Mouse (Mus musculus): ENCODE measurements at regions not wholly inside any gene's neighbourhood (a gene's known extent, or its start where the extent isn't known, plus 50 kb on each side); places are given as distances from the start of the nearest gene placed in this dataset.

DNA sequence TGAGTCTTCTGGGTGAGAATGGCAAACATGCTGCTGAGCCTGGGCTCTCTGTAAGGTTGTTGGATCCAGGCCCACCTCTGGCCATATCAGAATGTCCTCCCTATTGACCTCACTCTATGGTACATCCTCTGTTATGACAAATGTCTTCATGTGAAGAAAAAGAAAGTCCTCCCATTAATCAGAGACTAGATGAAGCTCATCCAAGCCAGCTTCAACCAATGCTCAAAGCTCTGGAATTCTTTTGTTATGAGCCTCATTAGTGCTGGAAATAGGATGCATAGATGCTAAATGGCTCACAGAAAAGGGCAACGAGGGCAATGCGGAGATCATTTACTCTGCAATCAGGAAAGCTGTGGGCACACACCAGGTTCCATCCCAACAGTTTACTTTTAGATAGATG, 135.8 kb downstream of the Gm12728 start:
- H3K9ac ChIP-seq (ENCODE audit: insufficient read depth, low read depth, low read length, poor library complexity, severe bottlenecking), result no peak overlapping the region
- no peak for DNase-seq (ENCODE audit: low read depth, low spot score)
- H3K36me3 ChIP-seq (ENCODE audit: control insufficient read depth, insufficient read depth, low read length, poor library complexity, severe bottlenecking), result no peaks in the 10 kb centered on the region
- no peak overlapping the region for H3K4me3 ChIP-seq (ENCODE audit: insufficient read depth in 1 of 2, low read depth in 1 of 2, low read length in 2 of 2, poor library complexity in 1 of 2, severe bottlenecking in 1 of 2)
- no peaks in the 10 kb centered on the region for H3K9me3 ChIP-seq (ENCODE audit: control insufficient read depth, insufficient read depth, low read depth, low read length)
- H3K4me1 ChIP-seq (ENCODE audit: control insufficient read depth in 2 of 2, insufficient read depth in 2 of 2, low read length in 2 of 2, poor library complexity in 1 of 2), result no peaks in the 10 kb centered on the region
- H3K27ac ChIP-seq (ENCODE audit: insufficient read depth, low read depth, low read length, poor library complexity, severe bottlenecking), result no peak overlapping the region
- in situ Hi-C loops (cut with MboI; ENCODE audit: low sequenced_read_pairs in 2 of 2, unreplicated experiment in 2 of 2), result no loop called here
- no peak for TF ChIP-seq ZC3H11A (IDR thresholded peaks at IDR 0.05; ENCODE audit: borderline replicate concordance, low read depth, low read length)
- no peak for TF ChIP-seq MAFK (IDR thresholded peaks at IDR 0.05; ENCODE audit: insufficient read depth, low read depth, low read length)
- TF ChIP-seq ZNF384 (IDR thresholded peaks at IDR 0.05; ENCODE audit: low read depth, low read length), result no peak
- TF ChIP-seq CHD2 (IDR thresholded peaks at IDR 0.05; ENCODE audit: low read depth, low read length), result no peak

DNA sequence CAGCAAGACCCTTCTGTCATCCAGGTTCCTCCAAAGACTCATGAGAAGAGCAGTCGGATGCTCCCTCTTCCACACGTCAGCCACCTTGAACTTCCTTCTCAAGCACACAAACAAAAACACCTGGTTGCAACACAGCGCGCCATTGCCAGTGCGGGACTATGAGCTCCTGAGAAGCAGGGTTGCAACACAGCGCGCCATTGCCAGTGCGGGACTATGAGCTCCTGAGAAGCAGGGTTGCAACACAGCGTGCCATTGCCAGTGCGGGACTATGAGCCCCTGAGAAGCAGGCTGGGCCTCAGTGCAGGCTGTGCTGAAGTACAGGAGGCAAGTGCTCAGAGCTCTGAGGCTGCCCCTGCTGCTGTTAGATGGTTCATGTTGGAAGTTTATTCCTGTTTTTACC, 140.0 kb downstream of the Gm12728 start:
- Histone ChIP-seq H3K9me3 (ENCODE audit: control insufficient read depth, insufficient read depth, low read depth, low read length) (no peaks in the 10 kb centered on the region), H3K4me1 (ENCODE audit: control insufficient read depth in 2 of 2, insufficient read depth in 2 of 2, low read length in 2 of 2, poor library complexity in 1 of 2) (no peaks in the 10 kb centered on the region), H3K4me3 (ENCODE audit: insufficient read depth in 1 of 2, low read depth in 1 of 2, low read length in 2 of 2, poor library complexity in 1 of 2, severe bottlenecking in 1 of 2) (no peak overlapping the region), H3K36me3 (ENCODE audit: control insufficient read depth, insufficient read depth, low read length, poor library complexity, severe bottlenecking) (no peaks in the 10 kb centered on the region), H3K9ac (ENCODE audit: insufficient read depth, low read depth, low read length, poor library complexity, severe bottlenecking) (no peak overlapping the region), H3K27ac (ENCODE audit: insufficient read depth, low read depth, low read length, poor library complexity, severe bottlenecking) (no peak overlapping the region)
- DNase-seq (ENCODE audit: low read depth, low spot score), result no peak
- TF ChIP-seq HCFC1 (IDR thresholded peaks at IDR 0.05; ENCODE audit: borderline replicate concordance, insufficient read depth, low read length), result no peak
- TF ChIP-seq ZC3H11A (IDR thresholded peaks at IDR 0.05; ENCODE audit: borderline replicate concordance, low read depth, low read length), result no peak
- TF ChIP-seq CHD2 (IDR thresholded peaks at IDR 0.05; ENCODE audit: low read depth, low read length), result no peak
- no peak for TF ChIP-seq MAFK (IDR thresholded peaks at IDR 0.05; ENCODE audit: insufficient read depth, low read depth, low read length)
- TF ChIP-seq ZNF384 (IDR thresholded peaks at IDR 0.05; ENCODE audit: low read depth, low read length), result no peak
- in situ Hi-C loops (cut with MboI; ENCODE audit: low sequenced_read_pairs in 2 of 2, unreplicated experiment in 2 of 2), result no loop called here

DNA sequence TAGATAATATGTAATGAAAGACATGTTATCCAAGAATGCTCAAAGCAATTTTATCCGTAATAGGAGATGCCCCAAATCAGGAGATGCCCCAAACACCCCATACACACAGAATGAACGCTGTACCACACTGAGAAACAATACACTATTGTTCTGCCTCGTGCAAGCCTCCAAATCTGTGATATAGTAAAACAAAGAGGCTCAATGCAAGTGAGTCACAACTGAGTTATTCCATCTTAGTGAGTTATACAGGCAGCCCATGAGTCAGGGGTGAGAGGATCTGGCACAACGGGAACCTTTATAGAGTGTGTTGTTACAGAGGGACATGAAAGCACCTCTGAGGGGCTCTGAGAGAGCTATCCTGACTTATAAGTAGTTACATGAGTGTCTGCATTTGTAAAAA, 145.3 kb downstream of the Gm12728 start:
- no peaks in the 10 kb centered on the region for H3K4me1 ChIP-seq (ENCODE audit: control insufficient read depth in 2 of 2, insufficient read depth in 2 of 2, low read length in 2 of 2, poor library complexity in 1 of 2)

DNA sequence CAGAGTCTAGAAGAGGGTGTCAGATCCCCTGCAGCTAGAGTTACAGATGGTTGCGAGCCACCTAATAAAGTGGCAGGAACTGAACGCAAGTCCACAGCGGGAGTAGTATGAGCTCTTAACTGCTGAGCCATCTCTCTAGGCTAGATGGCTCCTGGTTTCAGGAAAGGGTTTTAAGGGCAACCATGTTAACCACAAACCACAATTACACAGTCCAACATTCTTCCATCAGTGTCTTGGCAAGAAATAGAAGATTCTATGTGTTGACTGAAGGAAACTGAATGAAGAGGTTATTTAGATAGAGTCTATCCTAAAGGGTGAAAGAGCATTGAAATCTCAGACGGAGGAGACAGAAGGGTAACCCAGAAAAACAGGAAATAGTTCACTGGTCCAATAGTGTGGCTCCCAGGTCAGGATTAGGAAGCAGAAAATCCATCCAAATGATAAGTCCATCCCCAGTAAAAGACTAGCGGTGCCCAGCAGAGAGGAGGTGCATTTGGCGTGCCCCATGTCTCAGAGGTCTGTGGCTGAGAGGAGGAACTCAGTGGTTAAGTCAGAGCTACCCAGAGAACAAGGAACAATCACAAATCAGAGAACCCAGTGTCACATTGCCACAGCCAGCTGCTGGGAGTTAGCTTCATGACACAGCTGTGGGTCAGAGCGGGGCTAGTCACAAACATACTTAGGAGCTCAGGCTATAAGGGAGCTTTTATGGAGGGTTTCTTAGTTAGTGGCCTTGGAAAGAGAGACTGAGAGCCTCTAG, 147.3 kb downstream of the Gm12728 start:
- H3K36me3 ChIP-seq (ENCODE audit: control insufficient read depth, insufficient read depth, low read length, poor library complexity, severe bottlenecking), result no peaks in the 10 kb centered on the region
- no peak overlapping the region for H3K4me3 ChIP-seq (ENCODE audit: insufficient read depth in 1 of 2, low read depth in 1 of 2, low read length in 2 of 2, poor library complexity in 1 of 2, severe bottlenecking in 1 of 2)
- DNase-seq (ENCODE audit: low read depth, low spot score), result no peak
- no peak overlapping the region for H3K9ac ChIP-seq (ENCODE audit: insufficient read depth, low read depth, low read length, poor library complexity, severe bottlenecking)
- no peaks in the 10 kb centered on the region for H3K4me1 ChIP-seq (ENCODE audit: control insufficient read depth in 2 of 2, insufficient read depth in 2 of 2, low read length in 2 of 2, poor library complexity in 1 of 2)
- TF ChIP-seq CHD2 (IDR thresholded peaks at IDR 0.05; ENCODE audit: low read depth, low read length), result no peak
- no peak for TF ChIP-seq MAFK (IDR thresholded peaks at IDR 0.05; ENCODE audit: insufficient read depth, low read depth, low read length)
- TF ChIP-seq HCFC1 (IDR thresholded peaks at IDR 0.05; ENCODE audit: borderline replicate concordance, insufficient read depth, low read length), result no peak
- TF ChIP-seq ZNF384 (IDR thresholded peaks at IDR 0.05; ENCODE audit: low read depth, low read length), result no peak
- TF ChIP-seq ZC3H11A (IDR thresholded peaks at IDR 0.05; ENCODE audit: borderline replicate concordance, low read depth, low read length), result no peak
- in situ Hi-C loops (cut with MboI; ENCODE audit: low sequenced_read_pairs in 2 of 2, unreplicated experiment in 2 of 2), result no loop called here
- H3K9me3 ChIP-seq (ENCODE audit: control insufficient read depth, insufficient read depth, low read depth, low read length), result no peaks in the 10 kb centered on the region
- no peak overlapping the region for H3K27ac ChIP-seq (ENCODE audit: insufficient read depth, low read depth, low read length, poor library complexity, severe bottlenecking)

More for the DNA sequence above, 145.3 kb downstream of the Gm12728 start:
- in situ Hi-C loops (cut with MboI; ENCODE audit: low sequenced_read_pairs in 2 of 2, unreplicated experiment in 2 of 2), result no loop called here
- no peak for TF ChIP-seq CHD2 (IDR thresholded peaks at IDR 0.05; ENCODE audit: low read depth, low read length)
- no peak for TF ChIP-seq ZNF384 (IDR thresholded peaks at IDR 0.05; ENCODE audit: low read depth, low read length)
- TF ChIP-seq HCFC1 (IDR thresholded peaks at IDR 0.05; ENCODE audit: borderline replicate concordance, insufficient read depth, low read length), result no peak
- TF ChIP-seq ZC3H11A (IDR thresholded peaks at IDR 0.05; ENCODE audit: borderline replicate concordance, low read depth, low read length), result no peak
- TF ChIP-seq MAFK (IDR thresholded peaks at IDR 0.05; ENCODE audit: insufficient read depth, low read depth, low read length), result no peak
- Histone ChIP-seq H3K36me3 (ENCODE audit: control insufficient read depth, insufficient read depth, low read length, poor library complexity, severe bottlenecking) (no peaks in the 10 kb centered on the region), H3K9ac (ENCODE audit: insufficient read depth, low read depth, low read length, poor library complexity, severe bottlenecking) (no peak overlapping the region), H3K27ac (ENCODE audit: insufficient read depth, low read depth, low read length, poor library complexity, severe bottlenecking) (no peak overlapping the region), H3K9me3 (ENCODE audit: control insufficient read depth, insufficient read depth, low read depth, low read length) (no peaks in the 10 kb centered on the region), H3K4me3 (ENCODE audit: insufficient read depth in 1 of 2, low read depth in 1 of 2, low read length in 2 of 2, poor library complexity in 1 of 2, severe bottlenecking in 1 of 2) (no peak overlapping the region)
- no peak for DNase-seq (ENCODE audit: low read depth, low spot score)
